Mouse (Mus musculus) layer of hippocampus, postnatal 14 days (tissue): ENCODE measurements around the gene Rnf26. TPM values are rescaled to one million over a fixed set of nuclear protein-coding genes. Genes with fewer than 3 reads are reported as not detected.
A peak's percentile ranks its signal among the peaks of the same experiment; 100 is the strongest.

Source experiments
- DNase-seq, 2 experiments: peaks; one replicate each; pipeline ENCODE4 v3.0.0; 2021 to 2022; ENCODE audit warnings: low spot score in 2 of 2, mixed read lengths in 1 of 2
- total RNA-seq, 2 experiments: library from RNA; stranded (reverse); gene quantifications; 2 replicates each; pipeline ENCODE4 v1.2.3; 2021

Rnf26 gene
- total RNA-seq, 2 experiments from 2014 or later, result 27.7 to 28.2 TPM

- no peak for DNase-seq
Measured at GRCm38 (mm10) chr9:44075996-44076763, 37.1 kb downstream of the Rnf26 start.

- no peak for DNase-seq
Measured at GRCm38 (mm10) chr9:44075276-44075995, 37.9 kb downstream of the Rnf26 start.

- DNase-seq, result peak in 1 of 2 experiments; percentile 15
Measured at GRCm38 (mm10) chr9:44074395-44075275, 38.7 kb downstream of the Rnf26 start.

GRCm38 (mm10) chr9:44073115-44073514, 40.2 kb downstream of the Rnf26 start:
- peak in 1 of 2 experiments; percentile 31 for DNase-seq

GRCm38 (mm10) chr9:44072599-44072915, 40.8 kb downstream of the Rnf26 start:
- peak in 1 of 2 experiments; percentile 45 for DNase-seq

- peak in 1 of 2 experiments; percentile 74 for DNase-seq
Measured at GRCm38 (mm10) chr9:44071914-44072598, 41.3 kb downstream of the Rnf26 start.

GRCm38 (mm10) chr9:44070844-44071231, 42.5 kb downstream of the Rnf26 start:
- no peak for DNase-seq

GRCm38 (mm10) chr9:44070113-44070843, 43.0 kb downstream of the Rnf26 start:
- no peak for DNase-seq

- DNase-seq, result no peak
Measured at GRCm38 (mm10) chr9:44069252-44069651, 44.1 kb downstream of the Rnf26 start.

- DNase-seq, result no peak
Measured at GRCm38 (mm10) chr9:44067960-44068330, 45.4 kb downstream of the Rnf26 start.

- DNase-seq, result peak; percentile 63 to 65
Measured at GRCm38 (mm10) chr9:44067241-44067959, 45.9 kb downstream of the Rnf26 start.

GRCm38 (mm10) chr9:44066785-44067225, 46.5 kb downstream of the Rnf26 start, which contains the start of gene Usp2:
TSS of gene Usp2 (plus strand) at chr9:44067021.
- peak; percentile 100 for DNase-seq

GRCm38 (mm10) chr9:44065177-44065576, 48.1 kb downstream of the Rnf26 start:
- no peak for DNase-seq

- no peak for DNase-seq
Measured at GRCm38 (mm10) chr9:44058606-44059005, 54.7 kb downstream of the Rnf26 start.

GRCm38 (mm10) chr9:44053936-44054335, 59.4 kb downstream of the Rnf26 start:
- no peak for DNase-seq

GRCm38 (mm10) chr9:44052855-44053254, 60.5 kb downstream of the Rnf26 start:
- no peak for DNase-seq

GRCm38 (mm10) chr9:44049381-44050165, 63.7 kb downstream of the Rnf26 start:
- DNase-seq, result no peak

GRCm38 (mm10) chr9:44048541-44049380, 64.6 kb downstream of the Rnf26 start:
- DNase-seq, result no peak
